Mouse (Mus musculus): Measurements from ENCODE around the gene Areg.

Areg gene

DNA sequence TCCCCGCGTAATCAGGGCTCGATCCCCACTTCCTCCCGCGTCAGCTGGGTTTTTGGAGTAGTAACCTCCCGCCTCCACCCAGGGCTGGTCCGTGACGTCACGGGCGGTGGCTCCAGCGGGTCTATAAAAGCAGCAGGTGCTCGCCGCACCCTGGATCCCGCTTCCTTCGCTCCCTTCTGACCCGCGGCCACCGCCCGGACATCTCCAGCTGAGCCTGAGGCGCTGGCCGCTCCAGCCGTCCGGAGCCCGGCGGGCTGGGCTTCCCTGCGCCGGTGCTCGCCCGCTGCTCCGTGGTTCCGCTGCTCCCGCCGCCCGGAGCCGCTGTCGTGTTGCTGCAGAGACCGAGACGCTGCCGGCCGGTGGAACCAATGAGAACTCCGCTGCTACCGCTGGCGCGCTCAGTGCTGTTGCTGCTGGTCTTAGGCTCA is at the start of gene Areg:
Areg (plus strand) TSS at position 154 of the 428 bp plus-strand sequence.
- peak; percentile 87 for DNase-seq (ENCODE audit: extremely low read depth, insufficient read length, low spot score)

DNA sequence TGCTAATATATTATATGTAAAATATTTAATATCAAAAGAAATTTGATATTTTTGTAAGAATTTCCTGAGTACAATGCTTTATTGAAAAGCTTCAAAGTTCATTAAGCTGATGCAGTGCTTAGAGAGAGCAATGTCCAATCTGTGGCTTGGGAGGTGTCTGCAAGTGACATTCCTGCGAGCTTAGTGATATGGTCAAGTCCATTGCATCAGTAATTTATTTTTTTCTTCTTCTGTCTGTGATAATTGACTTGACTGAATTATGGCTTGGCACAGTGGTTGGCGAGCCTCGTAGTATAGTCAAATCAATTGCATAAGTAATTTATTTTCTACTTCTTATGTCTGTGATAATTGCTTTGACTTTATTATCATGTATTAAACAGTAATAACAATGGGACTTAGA is 49.1 kb upstream of the Areg start:
- no peak for DNase-seq (ENCODE audit: extremely low read depth, insufficient read length, low spot score)

DNA sequence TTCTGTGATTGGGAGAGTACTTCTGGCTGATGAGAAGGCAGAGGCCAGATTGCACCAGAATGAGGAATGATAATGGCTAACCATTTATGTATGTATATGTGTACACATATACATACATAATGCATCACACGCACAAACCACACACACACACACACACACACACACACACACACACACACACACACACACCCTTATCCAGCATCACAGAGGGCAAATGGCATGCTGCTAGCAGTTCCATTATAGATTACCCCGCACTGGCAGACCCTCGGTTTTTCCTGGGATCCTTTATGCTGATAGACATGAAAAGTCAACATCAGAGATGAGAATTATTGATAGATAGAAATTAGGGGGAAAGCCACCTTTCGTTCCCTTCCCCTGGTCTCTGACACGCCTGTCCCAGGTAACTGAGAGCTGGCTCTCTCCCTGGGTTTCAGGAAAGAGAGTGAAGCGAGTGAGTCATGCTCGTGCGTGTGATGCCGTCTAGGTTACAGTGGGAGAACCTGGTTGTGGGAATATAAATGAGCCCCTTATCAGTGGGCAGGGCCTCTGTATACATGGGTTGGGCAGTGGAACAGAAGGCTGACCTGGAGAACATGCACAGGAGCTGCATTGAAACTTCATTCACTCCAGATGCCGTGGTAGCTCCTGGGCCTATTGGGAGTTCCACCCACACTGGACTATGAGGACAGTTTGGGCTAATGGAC is 41.3 kb upstream of the Areg start:
- DNase-seq (ENCODE audit: extremely low read depth, insufficient read length, low spot score), result no peak

GRCm38 (mm10) chr5:91101742-91102141 is 37.7 kb upstream of the Areg start:
- no peak for DNase-seq (ENCODE audit: extremely low read depth, insufficient read length, low spot score)

DNA sequence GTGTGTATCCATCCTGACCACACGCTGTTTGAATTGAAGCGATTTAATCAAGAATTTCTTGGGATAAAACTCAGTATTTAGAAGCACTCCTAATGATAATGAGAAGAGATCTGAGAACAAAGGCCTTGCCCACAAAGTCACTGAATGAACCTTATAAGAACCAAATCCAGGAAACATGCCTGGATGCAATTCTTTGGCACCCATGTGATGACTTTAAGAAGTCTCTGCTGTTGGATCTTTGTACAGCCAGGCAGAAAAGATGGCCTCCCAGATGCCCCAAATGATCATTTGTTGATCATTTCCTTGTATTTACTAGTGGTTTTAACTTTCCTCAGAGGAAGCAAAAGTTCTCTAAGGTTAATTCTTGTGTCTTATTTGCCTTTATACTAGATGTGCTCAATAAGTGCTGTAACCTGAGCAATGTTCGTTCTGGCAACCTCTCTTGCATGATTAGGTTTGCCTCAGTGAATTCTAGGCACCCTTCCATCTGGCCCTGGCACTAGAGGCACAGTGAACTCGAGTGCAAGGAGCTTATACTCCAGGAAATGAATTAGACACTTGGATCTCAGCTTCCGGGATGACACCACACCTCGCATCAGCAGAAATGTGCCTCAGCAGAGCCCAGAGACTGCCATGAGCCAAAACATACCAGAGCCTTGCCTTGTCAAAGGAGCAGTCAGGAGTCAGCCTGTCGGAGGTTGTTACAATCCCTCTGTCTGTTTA is 35.3 kb upstream of the Areg start:
- peak; percentile 61 for DNase-seq (ENCODE audit: extremely low read depth, insufficient read length, low spot score)

DNA sequence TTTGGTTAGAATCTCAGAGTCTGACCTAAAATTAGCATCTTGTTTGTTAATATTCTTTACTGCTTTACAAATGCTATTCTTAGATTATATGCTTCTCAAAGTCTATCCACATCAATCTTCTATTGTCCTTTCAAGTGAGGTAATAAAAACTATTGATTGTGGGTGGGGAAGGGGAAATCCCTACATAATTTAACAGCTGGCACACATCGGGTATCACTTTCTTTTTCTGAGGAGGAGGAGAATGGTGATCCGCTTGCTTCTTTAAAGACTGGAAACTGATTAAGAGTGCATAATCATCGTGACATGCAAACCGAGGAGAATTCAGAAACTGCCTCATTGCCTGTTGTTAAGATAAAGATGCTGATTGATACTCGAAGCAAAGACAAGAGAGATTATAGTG is 33.2 kb upstream of the Areg start:
- no peak for DNase-seq (ENCODE audit: extremely low read depth, insufficient read length, low spot score)

- DNase-seq (ENCODE audit: extremely low read depth, insufficient read length, low spot score), result peak; percentile 44
Observed at GRCm38 (mm10) chr5:91110023-91110670, 29.3 kb upstream of the Areg start.

- peak; percentile 48 for DNase-seq (ENCODE audit: extremely low read depth, insufficient read length, low spot score)
Observed at GRCm38 (mm10) chr5:91111019-91111418, 28.4 kb upstream of the Areg start.

DNA sequence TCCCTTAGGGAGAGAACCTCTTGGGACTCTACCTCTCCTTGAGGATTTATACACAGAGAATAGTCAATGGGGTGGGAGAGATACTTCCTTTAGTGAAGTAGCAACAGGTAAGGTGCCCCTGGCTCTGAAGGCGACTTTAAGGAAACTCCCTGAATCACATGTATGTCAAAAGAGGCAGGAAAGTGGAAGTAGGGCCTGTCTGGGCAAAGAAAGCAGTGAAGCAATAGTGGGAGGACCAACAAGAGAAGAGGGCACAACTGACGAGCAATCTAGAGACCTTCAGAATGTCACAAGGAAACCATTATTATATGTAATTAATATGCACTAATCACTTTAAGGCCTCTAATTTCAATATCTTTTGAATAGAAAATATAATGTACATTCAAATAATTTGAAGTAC is 25.4 kb upstream of the Areg start:
- no peak for DNase-seq (ENCODE audit: extremely low read depth, insufficient read length, low spot score)

GRCm38 (mm10) chr5:91114574-91114973 is 24.8 kb upstream of the Areg start:
- peak; percentile 39 for DNase-seq (ENCODE audit: extremely low read depth, insufficient read length, low spot score)

GRCm38 (mm10) chr5:91118618-91119017 is 20.8 kb upstream of the Areg start:
- DNase-seq (ENCODE audit: extremely low read depth, insufficient read length, low spot score), result no peak

DNA sequence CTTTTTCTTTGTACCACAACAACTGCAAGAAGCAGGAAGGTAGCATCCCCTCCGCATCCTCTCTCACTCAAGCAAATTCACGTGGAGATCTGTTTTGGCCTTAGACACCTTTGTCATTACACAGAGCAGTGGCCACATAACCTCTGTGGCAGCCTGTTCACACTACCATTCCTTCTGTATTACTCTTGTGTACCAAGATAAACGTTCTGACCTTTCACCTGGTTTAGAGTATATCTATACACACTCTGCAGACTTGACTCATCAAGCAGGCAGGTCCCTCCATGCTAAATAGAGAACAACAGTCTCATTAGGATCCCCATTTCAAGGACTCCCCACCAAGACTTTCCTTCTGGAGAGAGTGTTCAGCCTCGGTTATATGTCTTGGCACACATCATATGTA is 16.0 kb upstream of the Areg start:
- no peak for DNase-seq (ENCODE audit: extremely low read depth, insufficient read length, low spot score)

DNA sequence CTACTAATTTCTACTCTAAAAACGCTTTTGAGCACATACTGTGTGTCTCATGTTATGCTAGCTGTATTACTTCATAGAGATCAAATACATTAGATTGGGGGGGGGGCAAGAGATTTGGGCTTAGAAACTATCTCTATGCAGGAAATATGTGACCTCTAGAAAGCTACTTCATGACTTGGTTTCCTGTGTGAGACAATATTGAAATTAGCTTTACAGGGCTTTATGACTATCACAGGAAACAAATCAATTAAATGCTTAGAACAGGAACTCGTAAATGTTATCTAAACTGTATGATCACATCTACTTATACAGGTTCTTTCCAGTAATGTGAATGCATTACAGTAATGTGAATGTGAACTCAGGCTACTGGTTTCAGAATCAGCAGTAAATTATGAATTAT is 15.3 kb upstream of the Areg start:
- DNase-seq (ENCODE audit: extremely low read depth, insufficient read length, low spot score), result no peak

DNA sequence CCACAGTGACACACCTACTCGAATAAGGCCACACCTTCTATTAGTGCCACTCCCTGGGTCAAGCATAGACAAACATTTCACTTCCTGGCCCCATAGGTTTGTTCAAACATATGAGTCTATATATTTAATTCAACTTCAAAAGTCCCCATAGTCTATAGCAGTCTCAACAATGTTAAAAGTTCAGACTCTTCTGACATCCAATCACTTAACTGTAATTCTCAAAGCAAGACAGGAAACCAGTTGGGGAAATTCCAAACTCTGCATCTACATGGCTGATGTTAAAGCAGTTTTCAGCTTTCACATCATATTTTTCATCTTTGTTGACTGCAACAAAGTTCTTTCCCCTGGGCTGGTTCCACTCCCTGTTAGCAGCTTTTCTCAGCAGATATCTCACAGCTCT is 12.8 kb upstream of the Areg start:
- no peak for DNase-seq (ENCODE audit: extremely low read depth, insufficient read length, low spot score)

DNA sequence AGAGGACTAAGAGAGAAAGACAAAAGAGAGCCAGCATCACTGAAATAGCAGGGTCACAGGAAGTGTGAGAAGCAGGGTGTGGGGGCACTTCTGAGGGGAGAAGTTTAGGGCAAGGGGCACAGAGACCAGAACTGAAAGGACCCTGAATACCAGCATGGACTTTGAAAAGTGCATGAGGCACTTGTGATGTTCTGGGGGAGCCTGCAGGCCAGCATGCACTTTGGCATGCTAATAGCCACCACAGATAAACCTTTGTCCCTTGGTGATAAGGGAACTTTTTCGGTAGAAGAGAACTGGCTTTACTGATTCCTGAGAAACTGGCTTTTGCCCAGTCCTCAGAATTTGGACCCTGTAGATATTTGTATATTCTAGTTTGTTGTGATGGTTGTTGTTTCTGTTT is 4.4 kb upstream of the Areg start:
- no peak for DNase-seq (ENCODE audit: extremely low read depth, insufficient read length, low spot score)

- no peak for DNase-seq (ENCODE audit: extremely low read depth, insufficient read length, low spot score)
Observed at GRCm38 (mm10) chr5:91138970-91139369, 429 bp upstream of the Areg start.

GRCm38 (mm10) chr5:91140896-91141448 is 1.6 kb downstream of the Areg start:
- peak; percentile 28 for DNase-seq (ENCODE audit: extremely low read depth, insufficient read length, low spot score)

DNA sequence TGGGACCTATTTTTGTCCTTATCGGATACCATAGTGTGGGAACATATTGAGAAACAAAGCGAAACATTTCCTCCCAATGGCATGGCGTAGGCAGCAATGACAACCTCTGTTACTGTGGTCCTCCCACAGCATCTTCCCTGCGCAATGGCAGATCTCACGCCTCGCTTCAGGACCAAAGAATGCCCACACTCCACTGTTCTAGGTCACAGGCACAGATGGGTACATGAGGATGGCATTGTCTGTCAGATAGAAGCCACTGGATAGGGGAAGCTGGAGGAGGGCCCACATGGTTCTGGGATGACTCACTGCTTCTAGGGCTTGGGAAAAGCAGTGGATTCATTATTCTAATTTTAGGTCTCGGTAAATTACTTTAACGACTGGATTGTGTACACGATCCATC is 5.6 kb downstream of the Areg start:
- DNase-seq (ENCODE audit: extremely low read depth, insufficient read length, low spot score), result no peak

- DNase-seq (ENCODE audit: extremely low read depth, insufficient read length, low spot score), result no peak
Observed at GRCm38 (mm10) chr5:91147001-91147400, 7.6 kb downstream of the Areg start.

DNA sequence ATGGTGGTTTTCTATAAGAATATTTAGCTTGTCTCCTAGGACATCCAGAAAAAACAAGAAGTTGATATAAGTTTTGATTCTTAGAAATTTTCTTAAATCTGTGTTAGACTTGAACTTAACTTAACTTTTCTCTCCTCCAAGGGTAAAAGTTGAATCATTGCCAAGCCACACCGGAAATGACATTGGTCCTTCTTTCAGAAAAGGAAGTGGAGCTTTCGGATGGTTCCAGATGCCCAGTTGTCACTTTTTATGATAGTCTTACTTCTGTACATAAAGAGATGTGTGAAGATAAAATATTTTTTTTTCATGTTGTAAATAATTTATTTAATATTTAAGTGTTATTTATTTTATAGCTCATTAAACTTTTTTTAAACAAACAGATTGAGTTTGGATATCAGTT is 8.7 kb downstream of the Areg start:
- no peak for DNase-seq (ENCODE audit: extremely low read depth, insufficient read length, low spot score)

- DNase-seq (ENCODE audit: extremely low read depth, insufficient read length, low spot score), result peak; percentile 60
Observed at GRCm38 (mm10) chr5:91156677-91157076, 17.3 kb downstream of the Areg start.

GRCm38 (mm10) chr5:91157169-91157568 is 17.8 kb downstream of the Areg start:
- DNase-seq (ENCODE audit: extremely low read depth, insufficient read length, low spot score), result no peak

All from 3134 (cell line).